Mouse (Mus musculus) neural tube, embryonic 11.5 days (tissue): Measurements from ENCODE around the gene Stmn3. TPM values are rescaled to one million over a fixed set of nuclear protein-coding genes. Genes with fewer than 3 reads are reported as not detected.

Experiments used
- ATAC-seq: fragments of 200-750 bp; cut with Nextera tagmentation; 2 replicates; pipeline ENCODE4 v1.8.0; 2017; ENCODE audit warnings: moderate number of reproducible peaks, mild to moderate bottlenecking, moderate TSS enrichment, moderate library complexity; ENCODE audit not compliant: insufficient read depth, low FRiP score, low TSS enrichment
- DNase-seq: peaks from one replicate; pipeline ENCODE4 v3.0.0-alpha.2; 2015; ENCODE audit warnings: low spot score
- H3K27ac ChIP-seq: fragments of 300-500 bp; sonication (generic); 2 replicates; pipeline ENCODE4 v1.5.1; 2014; ENCODE audit warnings: low read depth, mild to moderate bottlenecking, low read length
- H3K27me3 ChIP-seq: fragments of 300-500 bp; sonication (generic); 2 replicates; pipeline ENCODE4 v1.6.1; 2014; ENCODE audit warnings: mild to moderate bottlenecking, low read length, mixed read lengths; ENCODE audit not compliant: control insufficient read depth, insufficient read depth
- H3K36me3 ChIP-seq: fragments of 300-500 bp; sonication (generic); 2 replicates; pipeline ENCODE4 v1.6.1; 2014; ENCODE audit warnings: mild to moderate bottlenecking, low read length, moderate library complexity, mixed read lengths; ENCODE audit not compliant: control insufficient read depth, insufficient read depth
- H3K4me1 ChIP-seq: fragments of 300-500 bp; sonication (generic); 2 replicates; pipeline ENCODE4 v1.6.1; 2014; ENCODE audit warnings: low read length, mixed read lengths; ENCODE audit not compliant: control insufficient read depth, insufficient read depth
- H3K4me2 ChIP-seq: fragments of 300-500 bp; sonication (generic); 2 replicates; pipeline ENCODE4 v1.6.1; 2014; ENCODE audit warnings: low read depth, mild to moderate bottlenecking, moderate library complexity
- H3K4me3 ChIP-seq: fragments of 300-500 bp; sonication (generic); 2 replicates; pipeline ENCODE4 v1.5.1; 2014; ENCODE audit warnings: low read depth, low read length
- H3K9ac ChIP-seq: fragments of 300-500 bp; sonication (generic); 2 replicates; pipeline ENCODE4 v1.6.1; 2014; ENCODE audit warnings: mild to moderate bottlenecking, low read length
- H3K9me3 ChIP-seq: fragments of 300-500 bp; sonication (generic); 2 replicates; pipeline ENCODE4 v1.6.1; 2016; ENCODE audit warnings: low read length; ENCODE audit not compliant: control insufficient read depth
- WGBS: fragments of 180-500 bp; shearing (Covaris S2); extraction: QIAGEN DNeasy Blood & Tissue Kit; methylation state at CpG from one replicate; pipeline ENCODE4 v1.1.7; 2014; 5-methylcytosine and 5-hydroxymethylcytosine counted together
- polyA plus RNA-seq: library from polyadenylated mRNA; unstranded; fragments of >200 nt; fragmentation: Nextera tagmentation; extraction: Ambion mirVana; gene quantifications from 2 replicates; pipeline ENCODE4 v1.2.1, GENCODE M21; 2014

The Stmn3 gene
- polyA plus RNA-seq, 1 experiment from 2014 or later, result 430 TPM

DNA sequence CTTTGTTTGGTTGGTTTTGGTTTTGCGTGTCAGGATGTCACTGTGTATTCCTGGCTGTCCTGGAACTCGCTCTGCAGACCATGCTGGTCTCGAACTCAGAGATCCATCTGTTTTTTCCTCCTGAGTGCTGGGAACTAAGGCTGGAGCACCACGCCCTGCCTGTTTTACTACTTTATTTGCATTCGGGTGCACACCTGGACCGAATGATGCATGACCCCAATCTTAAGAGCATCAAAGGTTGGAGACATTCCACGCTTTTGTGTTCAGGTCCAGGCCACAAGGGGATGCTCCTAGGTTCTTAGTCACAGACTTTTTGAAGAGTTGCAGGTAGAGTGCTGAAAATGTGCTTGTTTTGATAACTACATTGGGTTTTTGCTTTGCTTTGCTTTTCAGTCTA is 5.8 kb upstream of the Stmn3 start:
- Histone ChIP-seq H3K27ac (no peak overlapping the region), H3K9ac (peak overlapping the region; percentile 58), H3K36me3 (no peaks in the 10 kb centered on the region; the same call in 1 of the 2 replicates), H3K4me3 (peak overlapping the region; percentile 60), H3K4me2 (peak overlapping the region; percentile 68), H3K9me3 (no peaks in the 10 kb centered on the region), H3K27me3 (no peaks in the 10 kb centered on the region), H3K4me1 (peaks cover 2% of the 10 kb centered on the region; the same call in 1 of the 2 replicates)
- ATAC-seq (peak; percentile 53), DNase-seq (no peak)
- 15% methylated on average over 7 of the region's 7 CpGs for WGBS

GRCm38 (mm10) chr2:181319248-181320102 is 5.2 kb upstream of the Stmn3 start, which contains the start of gene Rtel1:
Gene Rtel1 (plus strand): TSS chr2:181319739.
- peak within 1 kb of the TSS; percentile 36; the same call in 1 of the 2 replicates for H3K27ac ChIP-seq
- peaks cover 6% of the 10 kb centered on the region; the same call in 1 of the 2 replicates for H3K27me3 ChIP-seq
- H3K4me2 ChIP-seq, result peak within 1 kb of the TSS; percentile 68
- no peaks in the 10 kb centered on the region for H3K9me3 ChIP-seq
- peak within 1 kb of the TSS; percentile 58 for H3K9ac ChIP-seq
- peak; percentile 92 for DNase-seq
- peak within 1 kb of the TSS; percentile 60 for H3K4me3 ChIP-seq
- H3K4me1 ChIP-seq, result peaks cover 2% of the 10 kb centered on the region; the same call in 1 of the 2 replicates
- 7% methylated on average over 40 of the region's 40 CpGs for WGBS
- peak; percentile 86 for ATAC-seq
- no peaks in the 10 kb centered on the region; the same call in 1 of the 2 replicates for H3K36me3 ChIP-seq

- Histone ChIP-seq H3K9ac (peak overlapping the region; percentile 79), H3K27ac (peak overlapping the region; percentile 51; the same call in 1 of the 2 replicates), H3K27me3 (peaks cover 23% of the 10 kb centered on the region), H3K4me3 (peak overlapping the region; percentile 55), H3K36me3 (no peaks in the 10 kb centered on the region), H3K9me3 (no peaks in the 10 kb centered on the region), H3K4me1 (no peaks in the 10 kb centered on the region), H3K4me2 (peak overlapping the region; percentile 74)
- WGBS, result 2% methylated on average over 35 of the region's 35 CpGs
- DNase-seq, result peak; percentile 57
- ATAC-seq, result peak; percentile 75
Measured at GRCm38 (mm10) chr2:181313344-181314079, 788 bp downstream of the Stmn3 start.

- Histone ChIP-seq H3K9me3 (no peaks in the 10 kb centered on the region), H3K27ac (no peak overlapping the region), H3K36me3 (no peaks in the 10 kb centered on the region), H3K4me1 (no peaks in the 10 kb centered on the region), H3K4me3 (peak overlapping the region; percentile 55), H3K9ac (peak overlapping the region; percentile 79), H3K4me2 (peak overlapping the region; percentile 74), H3K27me3 (peaks cover 23% of the 10 kb centered on the region)
- no peak for DNase-seq
- 10% methylated on average over 5 of the region's 5 CpGs for WGBS
- no peak for ATAC-seq
Measured at GRCm38 (mm10) chr2:181313006-181313343, 1.3 kb downstream of the Stmn3 start.

GRCm38 (mm10) chr2:181312435-181312834 is 1.9 kb downstream of the Stmn3 start:
- ATAC-seq (no peak), DNase-seq (no peak)
- H3K4me1 ChIP-seq, result no peaks in the 10 kb centered on the region
- no peaks in the 10 kb centered on the region for H3K36me3 ChIP-seq
- peaks cover 23% of the 10 kb centered on the region for H3K27me3 ChIP-seq
- peak overlapping the region; percentile 55 for H3K4me3 ChIP-seq
- H3K4me2 ChIP-seq, result peak overlapping the region; percentile 74
- WGBS, result 64% methylated on average over 3 of the region's 3 CpGs
- peak overlapping the region; percentile 79 for H3K9ac ChIP-seq
- no peaks in the 10 kb centered on the region for H3K9me3 ChIP-seq
- no peak overlapping the region for H3K27ac ChIP-seq

- no peak overlapping the region for H3K9ac ChIP-seq
- no peak overlapping the region for H3K4me2 ChIP-seq
- no peaks in the 10 kb centered on the region for H3K4me1 ChIP-seq
- ATAC-seq (no peak; the same call in 1 of the 2 replicates), DNase-seq (peak; percentile 68)
- 8% methylated on average over 30 of the region's 30 CpGs for WGBS
- no peaks in the 10 kb centered on the region for H3K9me3 ChIP-seq
- no peak overlapping the region for H3K27ac ChIP-seq
- H3K36me3 ChIP-seq, result peaks cover 2% of the 10 kb centered on the region; the same call in 1 of the 2 replicates
- peaks cover 12% of the 10 kb centered on the region for H3K27me3 ChIP-seq
- H3K4me3 ChIP-seq, result no peak overlapping the region
Measured at GRCm38 (mm10) chr2:181307144-181307804, 7.0 kb downstream of the Stmn3 start.

GRCm38 (mm10) chr2:181304944-181305343 is 9.4 kb downstream of the Stmn3 start:
- Histone ChIP-seq H3K27ac (no peak overlapping the region), H3K27me3 (peaks cover 11% of the 10 kb centered on the region), H3K4me3 (no peak overlapping the region), H3K9ac (no peak overlapping the region), H3K4me2 (no peak overlapping the region), H3K4me1 (no peaks in the 10 kb centered on the region), H3K36me3 (peaks cover 2% of the 10 kb centered on the region; the same call in 1 of the 2 replicates), H3K9me3 (no peaks in the 10 kb centered on the region; the same call in 1 of the 2 replicates)
- WGBS, result 70% methylated on average over 1 of the region's 1 CpGs
- DNase-seq (no peak), ATAC-seq (no peak)

GRCm38 (mm10) chr2:181302041-181302440 is 12.3 kb downstream of the Stmn3 start:
- ATAC-seq (no peak), DNase-seq (peak; percentile 40)
- WGBS, result 33% methylated on average over 3 of the region's 3 CpGs
- no peak overlapping the region for H3K4me3 ChIP-seq
- peaks cover 8% of the 10 kb centered on the region for H3K27me3 ChIP-seq
- H3K4me2 ChIP-seq, result no peak overlapping the region
- H3K36me3 ChIP-seq, result peaks cover 2% of the 10 kb centered on the region; the same call in 1 of the 2 replicates
- H3K4me1 ChIP-seq, result no peaks in the 10 kb centered on the region
- H3K9me3 ChIP-seq, result no peaks in the 10 kb centered on the region; the same call in 1 of the 2 replicates
- H3K9ac ChIP-seq, result no peak overlapping the region
- no peak overlapping the region for H3K27ac ChIP-seq
